Mouse (Mus musculus) CH12.LX (cell line): ENCODE measurements around the gene Mfsd11. TPM values are rescaled to one million over a fixed set of nuclear protein-coding genes. Genes with fewer than 3 reads are reported as not detected.

Experiments
- DNase-seq: peaks from one replicate; pipeline ENCODE4 v3.0.0-alpha.2; 2013; ENCODE audit errors: extremely low read depth
- H3K27ac ChIP-seq: 2 replicates; pipeline ENCODE4 v1.5.1; 2012; ENCODE audit warnings: low read depth, mild to moderate bottlenecking, control low read depth, moderate library complexity; ENCODE audit not compliant: insufficient read depth
- H3K27me3 ChIP-seq: replicated peaks from 2 replicates; pipeline ENCODE3; 2012; ENCODE audit warnings: inconsistent platforms
- H3K36me3 ChIP-seq, 2 experiments: replicated peaks in 1 of 2; 2 replicates each; pipeline versions ENCODE3 to v1.6.1; 2012; ENCODE audit warnings: inconsistent platforms in 1 of 2, low read length in 1 of 2, mild to moderate bottlenecking in 1 of 2, mixed read lengths in 1 of 2, moderate library complexity in 1 of 2; ENCODE audit not compliant: control insufficient read depth in 1 of 2, insufficient read depth in 1 of 2
- H3K4me1 ChIP-seq, 2 experiments: 2 replicates each; pipeline ENCODE4 v1.6.1; 2012; ENCODE audit warnings: inconsistent platforms in 1 of 2, moderate library complexity in 1 of 2; ENCODE audit not compliant: insufficient read depth in 2 of 2, control insufficient read depth in 1 of 2
- H3K4me2 ChIP-seq: 2 replicates; pipeline ENCODE4 v1.6.1; 2012; ENCODE audit warnings: low read depth, mild to moderate bottlenecking, control low read depth; ENCODE audit not compliant: poor library complexity, insufficient read depth, severe bottlenecking
- H3K4me3 ChIP-seq, 3 experiments: fragments of 150-350 bp in 1 of 3; sonication (generic) in 1 of 3; replicated peaks in 1 of 3; 2 replicates each; pipeline versions ENCODE3 to v1.5.1; 2011 to 2012; ENCODE audit warnings: low read depth in 2 of 3, low read length in 2 of 3, mild to moderate bottlenecking in 2 of 3, moderate library complexity in 2 of 3, control low read depth in 1 of 3, improper control_type of control experiment in 1 of 3, inconsistent platforms in 1 of 3, mixed read lengths in 1 of 3; ENCODE audit not compliant: poor library complexity in 1 of 3
- H3K79me2 ChIP-seq: replicated peaks from 2 replicates; pipeline ENCODE4 v1.6.1; 2012; ENCODE audit warnings: mild to moderate bottlenecking, moderate library complexity; ENCODE audit not compliant: control insufficient read depth, poor library complexity, insufficient read depth, severe bottlenecking; ENCODE audit errors: extremely low read depth
- H3K9ac ChIP-seq: 2 replicates; pipeline ENCODE4 v1.6.1; 2012; ENCODE audit warnings: low read depth, mild to moderate bottlenecking, control low read depth, moderate library complexity; ENCODE audit not compliant: insufficient read depth
- H3K9me3 ChIP-seq: replicated peaks from 2 replicates; pipeline ENCODE3; 2012; ENCODE audit warnings: low read length, inconsistent platforms, mixed read lengths
- CTCF ChIP-seq, 2 experiments: IDR thresholded peaks in 1 of 2; conservative IDR thresholded peaks in 1 of 2; 2 replicates each; pipeline ENCODE4 v1.5.1; 2011 to 2012; ENCODE audit warnings: low read depth in 2 of 2, low read length in 2 of 2, improper control_type of control experiment in 1 of 2, inconsistent platforms in 1 of 2, mild to moderate bottlenecking in 1 of 2, moderate library complexity in 1 of 2
- EP300 ChIP-seq: IDR thresholded peaks from 2 replicates; pipeline ENCODE4 v1.6.1; 2011; ENCODE audit warnings: low read length, improper control_type of control experiment
- JUND ChIP-seq: conservative IDR thresholded peaks from 2 replicates; pipeline ENCODE4 v1.6.1; 2011; ENCODE audit warnings: low read depth, low read length, improper control_type of control experiment
- KAT2A ChIP-seq: IDR thresholded peaks from 2 replicates; pipeline ENCODE4 v1.6.1; 2012; ENCODE audit warnings: low read length, improper control_type of control experiment, inconsistent platforms; ENCODE audit not compliant: insufficient replicate concordance
- MAFK ChIP-seq: IDR thresholded peaks from 2 replicates; pipeline ENCODE4 v1.6.1; 2011; ENCODE audit warnings: low read length, improper control_type of control experiment; ENCODE audit not compliant: insufficient replicate concordance
- MAX ChIP-seq: IDR thresholded peaks from 2 replicates; pipeline ENCODE4 v1.6.1; 2011; ENCODE audit warnings: low read length, improper control_type of control experiment
- NRF1 ChIP-seq: IDR thresholded peaks from 2 replicates; pipeline ENCODE4 v1.6.1; 2014; ENCODE audit warnings: low read depth, mild to moderate bottlenecking, inconsistent platforms, low read length, improper control_type of control experiment, moderate library complexity
- POLR2A ChIP-seq: IDR thresholded peaks from 2 replicates; pipeline ENCODE4 v1.6.1; 2011; ENCODE audit warnings: low read depth, mild to moderate bottlenecking, improper control_type of control experiment, low read length
- RAD21 ChIP-seq: IDR thresholded peaks from 2 replicates; pipeline ENCODE4 v1.6.1; 2011; ENCODE audit warnings: low read depth, mild to moderate bottlenecking, low read length, improper control_type of control experiment, moderate library complexity
- SMC3 ChIP-seq: IDR thresholded peaks from 2 replicates; pipeline ENCODE4 v1.6.1; 2011; ENCODE audit warnings: low read depth, low read length, improper control_type of control experiment
- TBP ChIP-seq: conservative IDR thresholded peaks from 2 replicates; pipeline ENCODE4 v1.6.1; 2011; ENCODE audit warnings: low read depth, low read length, improper control_type of control experiment
- UBTF ChIP-seq: IDR thresholded peaks from 2 replicates; pipeline ENCODE4 v1.6.1; 2012; ENCODE audit warnings: low read depth, mild to moderate bottlenecking, inconsistent platforms, low read length, improper control_type of control experiment, moderate library complexity
- USF2 ChIP-seq: conservative IDR thresholded peaks from 2 replicates; pipeline ENCODE4 v1.6.1; 2011; ENCODE audit warnings: low read depth, low read length, improper control_type of control experiment
- dilution Hi-C: fragments of 300-500 bp; cut with MboI; formaldehyde crosslinking; loops from 2 replicates; pipeline ENCODE4 v1.14.3; 2020; ENCODE audit warnings: low sequenced_read_pairs; ENCODE audit not compliant: extremely low pct_unique_long_range_greater_than_20kb, extremely low pct_ligation_motif_present
- in situ Hi-C: fragments of 300-500 bp; cut with MboI; formaldehyde crosslinking; loops from 3 replicates; pipeline ENCODE4 v1.14.3; 2019; ENCODE audit warnings: low sequenced_read_pairs, low pct_ligation_motif_present, low pct_unique_long_range_greater_than_20kb, mixed read lengths
- polyA plus RNA-seq: library from polyadenylated mRNA; unstranded; fragments of >175 nt; gene quantifications from 2 replicates; pipeline ENCODE4 v1.2.1, GENCODE M21; 2012; ENCODE audit warnings: low read depth; ENCODE audit not compliant: insufficient read length
- total RNA-seq, 2 experiments: library from RNA; depleted of rRNA; stranded (reverse); fragments of 300-350 nt in 1 of 2; fragments of >200 nt in 1 of 2; gene quantifications; 2 replicates each; pipeline ENCODE4 v1.2.3; 2012 to 2014

Gene Mfsd11
- total and polyA plus RNA-seq, 3 experiments: 4.1 to 17.7 (median 13.2) TPM

- Histone ChIP-seq H3K27me3 (no peaks in the 10 kb centered on the region), H3K36me3 (peaks cover 29 to 50% of the 10 kb centered on the region in 2 experiments), H3K9ac (peak overlapping the region; percentile 92), H3K4me3 (peak overlapping the region; percentile 88 to 95 (median 92)), H3K4me1 (peaks cover 2 to 45% of the 10 kb centered on the region in 2 experiments; a peak in 2 of 4 replicates), H3K79me2 (peaks cover 52% of the 10 kb centered on the region), H3K27ac (peak overlapping the region; percentile 6; the same call in 1 of the 2 replicates), H3K9me3 (no peaks in the 10 kb centered on the region), H3K4me2 (peak overlapping the region; percentile 83)
- in situ Hi-C loops: no loop called here
- TF ChIP-seq POLR2A: peak; percentile 46
- TF ChIP-seq MAX: no peak
- TF ChIP-seq JUND: no peak
- no peak for TF ChIP-seq CTCF (conservative IDR thresholded peaks at IDR 0.05 in 1 of 2, IDR thresholded peaks at IDR 0.05 in 1 of 2; ENCODE audit: low read depth in 2 of 2, low read length in 2 of 2)
- peak; percentile 40 for DNase-seq
- dilution Hi-C loops: no loop called here
Observed at GRCm38 (mm10) chr11:116851576-116852290, 507 bp upstream of the Mfsd11 start.

GRCm38 (mm10) chr11:116852891-116853511 is 761 bp downstream of the Mfsd11 start, which contains the start of gene Srsf2:
Gene Srsf2, minus strand, starts transcription at chr11:116853094.
- H3K27ac ChIP-seq: peak within 1 kb of the TSS; percentile 92
- H3K9ac ChIP-seq: peak within 1 kb of the TSS; percentile 92
- peak within 1 kb of the TSS; percentile 97 for H3K4me2 ChIP-seq
- H3K4me3 ChIP-seq: peak within 1 kb of the TSS; percentile 88 to 95 (median 92)
- H3K4me1 ChIP-seq: peaks cover 0 to 32% of the 10 kb centered on the region in 2 experiments; a peak in 2 of 4 replicates
- TF ChIP-seq POLR2A: peak; percentile 99
- no peak for TF ChIP-seq NRF1
- no peak for TF ChIP-seq MAFK
- no peak for TF ChIP-seq SMC3
- TF ChIP-seq RAD21: no peak
- peak; percentile 98 for TF ChIP-seq TBP
- no peak for TF ChIP-seq USF2
- no peak for TF ChIP-seq KAT2A
- TF ChIP-seq UBTF: peak; percentile 70
- no peak for TF ChIP-seq EP300
- peak; percentile 95 for DNase-seq
- H3K27me3 ChIP-seq: no peaks in the 10 kb centered on the region
- in situ Hi-C loops (no loop called here), dilution Hi-C loops (no loop called here)
- H3K36me3 ChIP-seq: peaks cover 26 to 44% of the 10 kb centered on the region in 2 experiments
- peaks cover 40% of the 10 kb centered on the region for H3K79me2 ChIP-seq
- H3K9me3 ChIP-seq: no peaks in the 10 kb centered on the region
